Mouse (Mus musculus) embryonic facial prominence, embryonic 11.5 days (tissue): ENCODE measurements around the gene Ly6g6e. TPM values are rescaled to one million over a fixed set of nuclear protein-coding genes. Genes with fewer than 3 reads are reported as not detected.

Experiments used
- ATAC-seq: fragments of 200-750 bp; cut with Nextera tagmentation; replicated peaks from 2 replicates; pipeline ENCODE4 v1.8.0; 2017; ENCODE audit warnings: low read depth; ENCODE audit not compliant: insufficient number of reproducible peaks, low FRiP score, low TSS enrichment
- DNase-seq: peaks from one replicate; pipeline ENCODE4 v3.0.0-alpha.2; 2015; ENCODE audit warnings: low spot score
- H3K27ac ChIP-seq: fragments of 300-500 bp; sonication (generic); replicated peaks from 2 replicates; pipeline ENCODE4 v1.5.1; 2014; ENCODE audit warnings: mild to moderate bottlenecking, low read depth, low read length, control low read depth
- H3K27me3 ChIP-seq: fragments of 300-500 bp; sonication (generic); 2 replicates; pipeline ENCODE4 v1.6.1; 2014; ENCODE audit warnings: mild to moderate bottlenecking, low read length, moderate library complexity, mixed read lengths; ENCODE audit not compliant: control insufficient read depth, insufficient read depth
- H3K36me3 ChIP-seq: fragments of 300-500 bp; sonication (generic); replicated peaks from 2 replicates; pipeline ENCODE4 v1.6.1; 2014; ENCODE audit warnings: low read depth, mild to moderate bottlenecking, low read length, moderate library complexity, mixed read lengths; ENCODE audit not compliant: control insufficient read depth, insufficient read depth
- H3K4me1 ChIP-seq: fragments of 300-500 bp; sonication (generic); 2 replicates; pipeline ENCODE4 v1.6.1; 2014; ENCODE audit warnings: low read length, mixed read lengths; ENCODE audit not compliant: control insufficient read depth, insufficient read depth
- H3K4me2 ChIP-seq: fragments of 300-500 bp; sonication (generic); 2 replicates; pipeline ENCODE4 v1.6.1; 2014; ENCODE audit warnings: low read depth, mild to moderate bottlenecking, control low read depth, low read length, moderate library complexity
- H3K4me3 ChIP-seq: fragments of 300-500 bp; sonication (generic); 2 replicates; pipeline ENCODE4 v1.5.1; 2014; ENCODE audit warnings: low read depth, low read length, control low read depth
- H3K9ac ChIP-seq: fragments of 300-500 bp; sonication (generic); replicated peaks from 2 replicates; pipeline ENCODE4 v1.6.1; 2014; ENCODE audit warnings: mild to moderate bottlenecking, control low read depth, low read length
- H3K9me3 ChIP-seq: fragments of 300-500 bp; sonication (generic); replicated peaks from 2 replicates; pipeline ENCODE4 v1.6.1; 2016; ENCODE audit warnings: mild to moderate bottlenecking, low read length, inconsistent platforms, mixed read lengths; ENCODE audit not compliant: control insufficient read depth
- WGBS: fragments of 180-500 bp; shearing (Covaris S2); extraction: QIAGEN DNeasy Blood & Tissue Kit; methylation state at CpG from one replicate; pipeline ENCODE4 v1.1.7; 2014; 5-methylcytosine and 5-hydroxymethylcytosine counted together
- polyA plus RNA-seq: library from polyadenylated mRNA; unstranded; fragments of >200 nt; fragmentation: Nextera tagmentation; extraction: Ambion mirVana; gene quantifications from 2 replicates; pipeline ENCODE4 v1.2.1, GENCODE M21; 2014

Ly6g6e gene
- polyA plus RNA-seq, 1 experiment from 2014 or later: 0.66 TPM

DNA sequence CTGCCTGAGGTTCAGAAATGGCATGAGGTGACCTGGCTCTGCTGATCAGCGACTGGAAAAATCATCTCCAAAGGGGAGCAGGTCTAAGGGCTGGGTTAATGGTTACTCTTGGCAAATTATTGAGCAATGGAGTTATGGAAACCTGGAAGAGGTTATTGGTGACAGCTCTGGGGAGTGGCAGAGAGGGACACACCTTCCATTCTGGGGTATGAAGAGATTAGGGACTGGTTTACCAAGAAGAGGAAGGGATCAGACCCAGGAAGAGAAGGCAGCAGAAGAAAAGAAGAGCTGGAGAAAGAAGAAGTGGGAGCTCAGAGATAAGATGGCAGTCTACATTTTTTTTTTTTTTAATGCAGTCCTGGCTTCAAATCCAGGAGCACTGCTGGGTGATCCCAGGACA, 29.0 kb upstream of the Ly6g6e start:
- no peak overlapping the region for H3K4me2 ChIP-seq
- WGBS: 43% methylated on average over 1 of the region's 1 CpGs
- H3K9ac ChIP-seq: no peak overlapping the region
- H3K4me3 ChIP-seq: no peak overlapping the region
- no peaks in the 10 kb centered on the region for H3K36me3 ChIP-seq
- H3K27ac ChIP-seq: 0 out of 2 replicates have a peak overlapping the region, but pooled peaks have one; percentile 29
- H3K27me3 ChIP-seq: no peaks in the 10 kb centered on the region
- no peaks in the 10 kb centered on the region for H3K9me3 ChIP-seq
- H3K4me1 ChIP-seq: peaks cover 2% of the 10 kb centered on the region
- ATAC-seq (no peak), DNase-seq (no peak)

- Histone ChIP-seq H3K27ac (peak overlapping the region; percentile 29; the same call in 1 of the 2 replicates), H3K36me3 (no peaks in the 10 kb centered on the region; the same call in 1 of the 2 replicates), H3K9me3 (no peaks in the 10 kb centered on the region), H3K4me2 (no peak overlapping the region), H3K27me3 (no peaks in the 10 kb centered on the region), H3K9ac (0 out of 2 replicates have a peak overlapping the region, but pooled peaks have one; percentile 3), H3K4me3 (no peak overlapping the region), H3K4me1 (peaks cover 2% of the 10 kb centered on the region)
- DNase-seq: no peak
- ATAC-seq: no peak
- WGBS: 38% methylated on average over 11 of the region's 11 CpGs
Measured at GRCm38 (mm10) chr17:35048149-35048931, 28.4 kb upstream of the Ly6g6e start.

GRCm38 (mm10) chr17:35048932-35049440, 27.7 kb upstream of the Ly6g6e start:
- Histone ChIP-seq H3K4me2 (no peak overlapping the region), H3K36me3 (peaks cover under 1% of the 10 kb centered on the region), H3K9ac (no peak overlapping the region), H3K27ac (no peak overlapping the region), H3K27me3 (no peaks in the 10 kb centered on the region), H3K9me3 (no peaks in the 10 kb centered on the region), H3K4me3 (no peak overlapping the region), H3K4me1 (peaks cover 2% of the 10 kb centered on the region)
- DNase-seq: no peak
- 79% methylated on average over 5 of the region's 5 CpGs for WGBS
- ATAC-seq: no peak

DNA sequence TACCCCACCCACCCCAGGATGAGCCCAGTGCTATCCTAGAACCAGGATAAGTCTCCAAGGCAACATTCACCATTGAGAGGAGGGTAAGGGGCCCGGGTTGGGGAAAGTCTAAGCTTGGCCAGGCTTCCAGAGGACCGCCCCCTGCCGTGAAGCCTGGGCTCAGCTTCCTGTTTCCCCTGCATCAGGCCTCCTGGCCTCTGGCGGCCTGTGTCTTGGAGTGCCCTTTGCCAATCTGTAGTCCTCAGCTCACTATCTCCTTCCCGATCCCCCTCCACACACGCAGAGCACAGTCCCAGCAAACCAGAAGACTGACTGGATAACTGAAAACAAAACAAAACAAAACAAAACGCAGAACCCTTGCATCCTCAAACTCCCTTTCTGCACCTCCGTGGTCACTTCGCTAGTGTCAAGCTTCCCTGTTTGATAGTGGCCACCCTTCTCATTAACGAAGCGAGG, 27.1 kb upstream of the Ly6g6e start, which contains the start of gene Clic1:
TSS of gene Clic1 (plus strand) at position 406 of the 456 bp plus-strand sequence.
- Histone ChIP-seq H3K9ac (peak within 1 kb of the TSS; percentile 93), H3K27ac (peak within 1 kb of the TSS; percentile 97), H3K9me3 (no peaks in the 10 kb centered on the region), H3K27me3 (no peaks in the 10 kb centered on the region), H3K36me3 (peaks cover 5% of the 10 kb centered on the region), H3K4me2 (peak within 1 kb of the TSS; percentile 89), H3K4me1 (peaks cover 2% of the 10 kb centered on the region), H3K4me3 (peak within 1 kb of the TSS; percentile 71)
- ATAC-seq: no peak
- DNase-seq: peak; percentile 89
- WGBS: 3% methylated on average over 11 of the region's 11 CpGs

DNA sequence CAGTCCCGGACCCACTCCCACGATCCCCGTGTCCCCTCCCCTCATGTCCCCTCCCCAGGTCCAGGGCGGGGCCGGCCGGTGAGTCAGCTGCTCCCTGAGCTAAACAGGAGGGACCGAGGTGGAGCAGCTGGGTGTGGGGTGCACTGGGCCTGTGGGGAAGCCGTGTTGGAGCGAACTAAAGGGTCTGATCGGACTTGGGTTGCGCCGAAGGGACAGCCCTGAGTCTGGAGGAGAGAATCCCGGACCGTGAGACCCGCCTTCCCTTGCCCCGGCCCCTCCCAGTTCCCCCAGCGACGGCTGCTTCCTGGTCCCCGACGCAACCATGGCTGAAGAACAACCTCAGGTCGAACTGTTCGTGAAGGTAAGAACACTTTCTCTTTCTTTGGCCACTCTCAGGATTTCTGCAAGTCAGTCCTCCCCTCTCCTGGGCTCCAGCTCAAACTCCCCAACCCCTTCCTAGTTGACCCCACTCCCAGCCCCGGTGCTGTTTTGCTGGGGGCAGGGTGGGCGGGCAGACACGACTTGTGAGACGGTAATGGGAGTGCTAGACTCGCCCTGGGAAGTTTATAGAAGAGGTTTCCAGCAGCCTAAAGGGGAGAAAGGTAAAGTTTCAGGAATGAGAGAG, 26.5 kb upstream of the Ly6g6e start:
- peaks cover 8% of the 10 kb centered on the region for H3K36me3 ChIP-seq
- peak overlapping the region; percentile 89 for H3K4me2 ChIP-seq
- H3K4me1 ChIP-seq: peaks cover 2% of the 10 kb centered on the region
- peak overlapping the region; percentile 93 for H3K9ac ChIP-seq
- H3K4me3 ChIP-seq: peak overlapping the region; percentile 71
- DNase-seq: peak; percentile 79
- no peaks in the 10 kb centered on the region for H3K9me3 ChIP-seq
- H3K27me3 ChIP-seq: no peaks in the 10 kb centered on the region
- 0 out of 2 replicates have a peak, but pooled peaks have one; percentile 22 for ATAC-seq
- H3K27ac ChIP-seq: peak overlapping the region; percentile 97
- WGBS: under 1% methylated on average over 27 of the region's 27 CpGs

DNA sequence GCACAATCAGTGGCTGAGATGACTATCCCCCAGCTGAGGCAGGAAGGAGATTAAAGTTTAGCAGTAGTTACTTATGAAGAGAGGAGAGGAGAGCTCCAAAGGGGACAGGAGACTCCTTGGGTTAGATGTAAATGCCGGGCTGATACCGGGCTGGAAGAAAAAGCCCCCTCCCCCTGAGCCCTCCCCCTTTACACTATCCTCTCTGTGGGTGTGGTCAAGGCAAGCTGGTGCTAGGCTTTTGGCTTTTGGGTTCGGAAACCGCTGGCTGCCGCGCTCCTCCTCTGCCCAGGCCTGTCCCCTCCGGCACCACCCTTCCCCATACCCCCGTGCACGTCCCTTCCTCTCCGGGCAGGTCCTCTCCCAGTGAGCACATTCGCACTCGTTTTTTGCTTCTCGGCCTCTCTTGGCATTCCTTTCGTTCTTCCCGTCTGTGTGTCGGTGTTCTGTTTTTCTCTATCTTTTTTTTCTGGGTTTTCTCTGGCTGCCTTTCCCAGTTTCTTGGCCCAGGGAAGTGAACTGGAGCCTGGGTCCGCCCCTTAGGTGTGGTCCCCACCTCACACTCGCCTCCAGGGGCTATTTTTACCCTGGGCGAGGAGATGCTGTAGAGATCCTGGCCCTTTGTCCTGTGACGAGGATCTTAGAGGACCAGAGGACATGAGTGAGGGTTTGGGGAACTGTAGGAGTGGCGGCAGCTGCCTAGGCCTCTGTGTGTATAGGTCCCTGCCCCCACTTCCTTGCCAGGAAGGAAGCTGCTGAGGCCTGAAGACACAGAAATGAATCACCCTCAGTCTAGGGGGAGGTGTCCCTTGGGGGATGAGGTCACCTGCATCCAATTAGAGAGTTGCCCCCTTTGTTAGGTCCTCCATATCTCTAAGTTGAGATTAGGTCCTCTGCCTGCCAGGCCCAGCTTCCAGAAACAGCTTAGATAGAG, 25.3 kb upstream of the Ly6g6e start:
- peaks cover 8% of the 10 kb centered on the region for H3K36me3 ChIP-seq
- DNase-seq: peak; percentile 75
- no peaks in the 10 kb centered on the region for H3K9me3 ChIP-seq
- H3K27ac ChIP-seq: peak overlapping the region; percentile 97
- peak overlapping the region; percentile 93 for H3K9ac ChIP-seq
- H3K4me1 ChIP-seq: peaks cover 2% of the 10 kb centered on the region
- peak overlapping the region; percentile 71 for H3K4me3 ChIP-seq
- H3K27me3 ChIP-seq: no peaks in the 10 kb centered on the region
- peak; percentile 27; the same call in 1 of the 2 replicates for ATAC-seq
- peak overlapping the region; percentile 89 for H3K4me2 ChIP-seq
- WGBS: 1% methylated on average over 21 of the region's 21 CpGs

DNA sequence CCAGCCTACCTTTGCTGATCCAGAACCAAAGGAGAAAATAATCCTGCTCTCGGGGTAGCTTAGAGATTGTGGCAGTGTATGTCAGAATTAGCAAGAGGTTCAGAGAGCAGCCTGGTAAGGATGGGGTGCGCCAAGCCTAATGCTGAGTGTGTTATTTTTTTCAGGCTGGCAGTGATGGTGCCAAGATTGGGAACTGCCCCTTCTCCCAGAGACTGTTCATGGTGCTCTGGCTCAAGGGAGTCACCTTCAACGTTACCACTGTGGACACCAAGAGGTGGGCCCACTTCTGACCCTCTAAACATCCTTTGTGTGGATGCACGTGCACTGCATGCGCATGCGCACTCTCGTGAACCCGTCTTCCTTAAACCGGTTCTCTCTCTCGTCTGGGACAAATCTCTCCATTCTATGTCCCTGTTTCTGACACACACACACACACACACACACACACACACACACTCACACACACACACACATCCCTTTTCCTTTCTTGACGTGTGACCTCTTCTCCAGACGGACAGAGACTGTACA, 24.4 kb upstream of the Ly6g6e start:
- no peak for DNase-seq
- Histone ChIP-seq H3K4me3 (peak overlapping the region; percentile 71), H3K9me3 (no peaks in the 10 kb centered on the region), H3K4me2 (peak overlapping the region; percentile 89; the same call in 1 of the 2 replicates), H3K27ac (peak overlapping the region; percentile 97), H3K4me1 (peaks cover 2% of the 10 kb centered on the region), H3K9ac (peak overlapping the region; percentile 93), H3K27me3 (no peaks in the 10 kb centered on the region), H3K36me3 (peaks cover 8% of the 10 kb centered on the region)
- WGBS: 80% methylated on average over 12 of the region's 12 CpGs
- no peak for ATAC-seq
